ENCODE assay signal across 30 mouse cellular contexts in genomic region chr2:152140941-152141340, GRCm38 (mm10). TPM values are rescaled to one million over a fixed set of nuclear protein-coding genes. Genes with fewer than 3 reads are reported as not detected.
DNase-seq lines count a peak whose midpoint lies in the region; ATAC-seq and TF ChIP-seq lines count a peak whose summit lies in the region.
"Had no signal": no experiment of that assay in that cellular context is flagged by ENCODE, and none has a peak within 500 bp of the region (broad histone marks: within the 10 kb centered on the region; RNA-seq: fewer than 3 reads in every experiment).

No protein-coding gene starts in this region.

- TF ChIP-seq EP300 in lung, postnatal 0 days (IDR thresholded peaks at IDR 0.05) = no peak

- no peak overlapping the region for H3K27ac ChIP-seq in kidney, postnatal 0 days
- H3K27ac ChIP-seq in limb, embryonic 12.5 days = no peak overlapping the region
- no peak overlapping the region for H3K27ac ChIP-seq in lung, postnatal 0 days (ENCODE audit: low read length)
- H3K27ac ChIP-seq: embryonic facial prominence, embryonic 13.5 days; liver, embryonic 12.5 days; midbrain, embryonic 12.5 days had no signal

- TF ChIP-seq CTCF in kidney, postnatal 0 days (IDR thresholded peaks at IDR 0.05; ENCODE audit: low read depth) = no peak
- no peak for TF ChIP-seq CTCF in lung, postnatal 0 days (IDR thresholded peaks at IDR 0.05)

- no peak overlapping the region for H3K4me3 ChIP-seq in kidney, postnatal 0 days (replicated peaks; ENCODE audit: low read depth, low read length)
- no peak overlapping the region for H3K4me3 ChIP-seq in limb, embryonic 12.5 days (replicated peaks)
- no peak overlapping the region for H3K4me3 ChIP-seq in lung, postnatal 0 days (ENCODE audit: low read depth, low read length)
- H3K4me3 ChIP-seq: erythroblast, embryonic 14.5 days; liver, embryonic 12.5 days had no signal

- H3K9ac ChIP-seq in kidney, postnatal 0 days (ENCODE audit: low read depth, low read length) = no peak overlapping the region
- H3K9ac ChIP-seq in limb, embryonic 12.5 days (replicated peaks) = no peak overlapping the region
- H3K9ac ChIP-seq in lung, postnatal 0 days (replicated peaks; ENCODE audit: low read depth) = no peak overlapping the region
- H3K9ac ChIP-seq: embryonic facial prominence, embryonic 13.5 days; heart, embryonic 12.5 days; liver, embryonic 12.5 days; liver, postnatal 0 days; midbrain, embryonic 12.5 days; stomach, embryonic 15.5 days had no signal

- no peaks in the 10 kb centered on the region for H3K36me3 ChIP-seq in kidney, postnatal 0 days (ENCODE audit: insufficient read depth, low read length)
- H3K36me3 ChIP-seq in limb, embryonic 12.5 days = no peaks in the 10 kb centered on the region
- no peaks in the 10 kb centered on the region for H3K36me3 ChIP-seq in lung, postnatal 0 days (ENCODE audit: insufficient read depth, low read length)
- H3K36me3 ChIP-seq: embryonic facial prominence, embryonic 13.5 days; heart, embryonic 12.5 days; liver, embryonic 12.5 days; midbrain, embryonic 12.5 days; stomach, embryonic 15.5 days had no signal

- H3K9me3 ChIP-seq in kidney, postnatal 0 days (replicated peaks; ENCODE audit: low read length) = no peaks in the 10 kb centered on the region
- no peaks in the 10 kb centered on the region for H3K9me3 ChIP-seq in limb, embryonic 12.5 days
- no peaks in the 10 kb centered on the region for H3K9me3 ChIP-seq in lung, postnatal 0 days (ENCODE audit: low read length)
- H3K9me3 ChIP-seq: embryonic facial prominence, embryonic 13.5 days; heart, embryonic 12.5 days; liver, embryonic 12.5 days; megakaryocyte, embryonic 14.5 days; midbrain, embryonic 12.5 days; stomach, embryonic 15.5 days had no signal

- 25% methylated on average over 11 of the region's 11 CpGs for WGBS in kidney, postnatal 0 days
- 44% methylated on average over 11 of the region's 11 CpGs for WGBS in limb, embryonic 12.5 days
- WGBS in lung, postnatal 0 days = 58% methylated on average over 11 of the region's 11 CpGs

- peaks cover 18% of the 10 kb centered on the region; the same call in 1 of the 2 replicates for H3K27me3 ChIP-seq in kidney, postnatal 0 days (ENCODE audit: insufficient read depth, low read length)
- peaks cover 55% of the 10 kb centered on the region for H3K27me3 ChIP-seq in limb, embryonic 12.5 days
- peaks cover 20% of the 10 kb centered on the region; the same call in 1 of the 2 replicates for H3K27me3 ChIP-seq in lung, postnatal 0 days (replicated peaks; ENCODE audit: insufficient read depth, low read length)

- ATAC-seq in kidney, postnatal 0 days (replicated peaks; ENCODE audit: low FRiP score, low read depth) = no peak
- ATAC-seq in limb, embryonic 12.5 days (ENCODE audit: insufficient number of reproducible peaks, insufficient read depth, low FRiP score, low TSS enrichment, low read depth) = no peak
- no peak for ATAC-seq in lung, postnatal 0 days
- ATAC-seq: activated CD4-positive, CD25-positive, alpha-beta regulatory T cell, adult 4 months; CD4-positive, CD25-positive, alpha-beta regulatory T cell, adult 4 months; liver, embryonic 12.5 days; liver, postnatal 0 days had no signal

- DNase-seq in heart, adult 11 months = peak; percentile 74
- no peak for DNase-seq in heart, adult 9 months (ENCODE audit: low spot score in 2 of 2)
- DNase-seq in kidney, postnatal 0 days (ENCODE audit: low spot score) = peak; percentile 39
- DNase-seq in kidney, postnatal 14 days = no peak
- peak; percentile 28 for DNase-seq in brain, adult 2 months (ENCODE audit: low read depth, low spot score)
- DNase-seq in lung, postnatal 0 days (ENCODE audit: low spot score) = no peak
- no peak for DNase-seq in right cerebral cortex, postnatal 36 days (ENCODE audit: low spot score in 2 of 2)
- DNase-seq: adrenal gland, adult 2 months; adrenal gland, postnatal 36 days; cerebellum, adult 8-10 months; cerebellum, postnatal 25 days; gastrocnemius, postnatal 25 days; heart, adult 18-20 months; kidney, adult 18-20 months; liver, postnatal 0 days; lung, postnatal 4 days had no signal

- H3K4me1 ChIP-seq in kidney, postnatal 0 days (replicated peaks; ENCODE audit: insufficient read depth, low read length) = peaks cover 25% of the 10 kb centered on the region; the same call in 1 of the 2 replicates
- peaks cover 39% of the 10 kb centered on the region for H3K4me1 ChIP-seq in limb, embryonic 12.5 days (replicated peaks)
- peaks cover 10% of the 10 kb centered on the region; the same call in 1 of the 2 replicates for H3K4me1 ChIP-seq in lung, postnatal 0 days (ENCODE audit: insufficient read depth, low read depth, low read length)

- H3K4me2 ChIP-seq in kidney, postnatal 0 days (ENCODE audit: low read length) = no peak overlapping the region
- H3K4me2 ChIP-seq in limb, embryonic 12.5 days = peak overlapping the region; percentile 91; the same call in 1 of the 2 replicates
- no peak overlapping the region for H3K4me2 ChIP-seq in lung, postnatal 0 days (replicated peaks; ENCODE audit: low read depth, low read length)

RNA-seq across cellular contexts. Expression of gene Tcf15, which starts 2.4 kb away (rescaled TPM):
- 12.2 and 15.5 TPM in 2 replicates for polyA plus RNA-seq in kidney, postnatal 0 days (2015; fragmentation: Nextera tagmentation; extraction: Ambion mirVana)
- 11.5 and 11.9 TPM in 2 replicates for polyA plus RNA-seq in limb, embryonic 12.5 days (2016; fragmentation: Nextera tagmentation; extraction: Ambion mirVana)
- 2.0 and 3.6 TPM in 2 replicates for polyA plus RNA-seq in lung, postnatal 0 days (2015; fragmentation: Nextera tagmentation; extraction: Ambion mirVana)
- polyA plus RNA-seq: activated CD4-positive, CD25-positive, alpha-beta regulatory T cell, adult 4 months; CD4-positive, CD25-positive, alpha-beta regulatory T cell, adult 4 months had no signal

RNA-seq across cellular contexts. Expression of gene Srxn1, which starts 35.6 kb away (rescaled TPM):
- 19.7 and 20.3 TPM in 2 replicates for polyA plus RNA-seq in kidney, postnatal 0 days (2015; fragmentation: Nextera tagmentation; extraction: Ambion mirVana)
- polyA plus RNA-seq in limb, embryonic 12.5 days (2016; fragmentation: Nextera tagmentation; extraction: Ambion mirVana) = 7.5 and 8.6 TPM in 2 replicates
- 8.9 and 9.4 TPM in 2 replicates for polyA plus RNA-seq in lung, postnatal 0 days (2015; fragmentation: Nextera tagmentation; extraction: Ambion mirVana)

RNA-seq across cellular contexts. Expression of gene Scrt2, which starts 59.6 kb away (rescaled TPM):
- polyA plus RNA-seq in kidney, postnatal 0 days (2015; fragmentation: Nextera tagmentation; extraction: Ambion mirVana) = not detected in 2 replicates
- not detected in 2 replicates for polyA plus RNA-seq in limb, embryonic 12.5 days (2016; fragmentation: Nextera tagmentation; extraction: Ambion mirVana)
- not detected in 2 replicates for polyA plus RNA-seq in lung, postnatal 0 days (2015; fragmentation: Nextera tagmentation; extraction: Ambion mirVana)
- polyA plus RNA-seq: activated CD4-positive, CD25-positive, alpha-beta regulatory T cell, adult 4 months; CD4-positive, CD25-positive, alpha-beta regulatory T cell, adult 4 months; erythroblast, embryonic 14.5 days; heart, postnatal 0 days; kidney, embryonic 16.5 days; large intestine, adult 2 months; liver, embryonic 12.5 days; liver, postnatal 0 days; lung, embryonic 16.5 days had no signal

Comparison
In these comparisons a context has a peak if more than half of its experiments do, and no peak if none do; other contexts are left out.
1. DNase-seq: peak in heart, adult 11 months (single experiment), kidney, postnatal 0 days (single experiment) and brain, adult 2 months (single experiment); none in heart, adult 9 months (0 of 2), kidney, postnatal 14 days (single experiment), lung, postnatal 0 days (single experiment) and right cerebral cortex, postnatal 36 days (0 of 2).